In the genomic region with DNA sequence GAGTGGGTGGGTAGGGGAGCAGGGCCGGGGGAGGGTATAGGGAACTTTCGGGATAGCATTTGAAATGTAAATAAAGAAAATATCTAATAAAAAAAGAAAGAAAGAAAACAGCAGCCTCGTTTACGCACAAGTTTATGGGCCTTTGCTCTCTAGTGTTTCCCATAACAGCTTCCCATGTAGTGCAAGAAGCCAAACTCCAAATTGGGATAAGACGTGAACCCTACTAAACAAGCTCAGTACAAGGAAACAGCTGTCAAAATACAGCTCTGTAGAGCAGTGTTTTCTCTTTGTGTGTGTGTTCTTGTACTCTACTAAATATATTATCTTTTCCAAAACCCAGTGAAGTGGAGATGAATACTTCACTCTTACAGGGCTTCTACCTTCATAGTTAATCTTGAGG, we compare ENCODE assay signal across 19 mouse cellular contexts. TPM values are rescaled to one million over a fixed set of nuclear protein-coding genes. Genes with fewer than 3 reads are reported as not detected.
"Had no signal": no experiment of that assay in that cellular context is flagged by ENCODE, and none has a peak within 500 bp of the region (broad histone marks: within the 10 kb centered on the region; RNA-seq: fewer than 3 reads in every experiment).

No protein-coding gene starts in this region.

- H3K9me3 ChIP-seq: limb, embryonic 12.5 days; midbrain, embryonic 12.5 days; neural tube, embryonic 13.5 days had no signal

- H3K36me3 ChIP-seq: limb, embryonic 12.5 days; midbrain, embryonic 12.5 days; neural tube, embryonic 13.5 days had no signal

- DNase-seq: layer of hippocampus, adult 9-11 months; layer of hippocampus, postnatal 36 days; lung, adult 18-20 months; retina, postnatal 1 day; right cerebral cortex, postnatal 14 days; thymus, postnatal 36 days had no signal

- H3K9ac ChIP-seq: limb, embryonic 12.5 days; liver, embryonic 14.5 days; midbrain, embryonic 12.5 days; neural tube, embryonic 13.5 days had no signal

- H3K4me2 ChIP-seq: limb, embryonic 12.5 days; midbrain, embryonic 12.5 days; neural tube, embryonic 13.5 days had no signal

- H3K27me3 ChIP-seq: limb, embryonic 12.5 days; midbrain, embryonic 12.5 days; neural tube, embryonic 13.5 days had no signal

- H3K27ac ChIP-seq: limb, embryonic 12.5 days; liver, embryonic 14.5 days; midbrain, embryonic 12.5 days; neural tube, embryonic 13.5 days had no signal

- H3K4me1 ChIP-seq: midbrain, embryonic 12.5 days; neural tube, embryonic 13.5 days had no signal

- H3K4me3 ChIP-seq: limb, embryonic 12.5 days; midbrain, embryonic 12.5 days; neural tube, embryonic 13.5 days had no signal

- ATAC-seq: intestine, postnatal 0 days; midbrain, embryonic 16.5 days had no signal

RNA-seq across cellular contexts. Expression of gene Gpr171, which starts 43.6 kb away (rescaled TPM):
- total RNA-seq: layer of hippocampus, adult 18-20 months; layer of hippocampus, postnatal 36 days; left cerebral cortex, adult 8-10 months; left cerebral cortex, postnatal 25 days had no signal

RNA-seq across cellular contexts. Expression of gene Gpr87, which starts 49.7 kb away (rescaled TPM):
- total RNA-seq: layer of hippocampus, adult 18-20 months; layer of hippocampus, postnatal 36 days; left cerebral cortex, adult 8-10 months; left cerebral cortex, postnatal 25 days; liver, adult 2 months; megakaryocyte-erythroid progenitor cell, adult 5-6 weeks had no signal
- polyA plus RNA-seq: intestine, postnatal 0 days; liver, adult 2 months; liver, embryonic 14.5 days; lung, embryonic 16.5 days; midbrain, embryonic 16.5 days; neural tube, embryonic 13.5 days; small intestine, adult 2 months had no signal
